Mouse (Mus musculus) heart, postnatal 0 days (tissue): ENCODE measurements around the gene Txndc11. TPM values are rescaled to one million over a fixed set of nuclear protein-coding genes. Genes with fewer than 3 reads are reported as not detected.
"Not testable (repeated sequence)": the region's sequence is repeated elsewhere in the genome, so short reads cannot be mapped to it uniquely, and the experiment has no call there.

Source experiments
- ATAC-seq: fragments of 200-750 bp; cut with Nextera tagmentation; 2 replicates; pipeline ENCODE4 v1.8.0; 2017; ENCODE audit warnings: low read depth, moderate number of reproducible peaks, moderate library complexity; ENCODE audit not compliant: insufficient read depth
- DNase-seq: peaks from one replicate; pipeline ENCODE4 v3.0.0-alpha.2; 2016; ENCODE audit warnings: low spot score
- H3K27ac ChIP-seq: fragments of 300-500 bp; sonication (generic); 2 replicates; pipeline ENCODE4 v1.5.1; 2014; ENCODE audit warnings: low read depth, mild to moderate bottlenecking
- H3K27me3 ChIP-seq: fragments of 300-500 bp; sonication (generic); 2 replicates; pipeline ENCODE4 v1.6.1; 2014; ENCODE audit warnings: low read length, mixed read lengths; ENCODE audit not compliant: control insufficient read depth, insufficient read depth
- H3K36me3 ChIP-seq: fragments of 300-500 bp; sonication (generic); replicated peaks from 2 replicates; pipeline ENCODE4 v1.6.1; 2014; ENCODE audit warnings: low read length, mixed read lengths; ENCODE audit not compliant: control insufficient read depth, insufficient read depth
- H3K4me1 ChIP-seq: fragments of 300-500 bp; sonication (generic); 2 replicates; pipeline ENCODE4 v1.6.1; 2014; ENCODE audit warnings: antibody characterized with exemption; ENCODE audit not compliant: control insufficient read depth, insufficient read depth
- H3K4me2 ChIP-seq: fragments of 300-500 bp; sonication (generic); 2 replicates; pipeline ENCODE4 v1.6.1; 2014; ENCODE audit warnings: low read depth, mild to moderate bottlenecking, low read length, moderate library complexity
- H3K4me3 ChIP-seq: fragments of 300-500 bp; sonication (generic); 2 replicates; pipeline ENCODE4 v1.5.1; 2014; ENCODE audit warnings: low read depth, low read length
- H3K9ac ChIP-seq: fragments of 300-500 bp; sonication (generic); replicated peaks from 2 replicates; pipeline ENCODE4 v1.6.1; 2014; ENCODE audit warnings: low read depth, low read length, mixed read lengths
- H3K9me3 ChIP-seq: fragments of 300-500 bp; sonication (generic); replicated peaks from 2 replicates; pipeline ENCODE4 v1.6.1; 2016; ENCODE audit warnings: low read length; ENCODE audit not compliant: control insufficient read depth
- CTCF ChIP-seq: IDR thresholded peaks from 2 replicates; pipeline ENCODE4 v1.5.1; 2016; ENCODE audit warnings: antibody characterized with exemption, control low read depth, low read depth
- EP300 ChIP-seq: IDR thresholded peaks from 2 replicates; pipeline ENCODE4 v1.6.1; 2016; ENCODE audit warnings: antibody characterized with exemption, low read depth
- WGBS: fragments of 180-500 bp; shearing (Covaris S2); extraction: QIAGEN DNeasy Blood & Tissue Kit; methylation state at CpG from one replicate; pipeline ENCODE4 v1.1.7; 2014; 5-methylcytosine and 5-hydroxymethylcytosine counted together
- polyA plus RNA-seq: library from polyadenylated mRNA; unstranded; fragments of >200 nt; fragmentation: Nextera tagmentation; extraction: Ambion mirVana; gene quantifications from 2 replicates; pipeline ENCODE4 v1.2.1, GENCODE M21; 2015
- total RNA-seq: library from RNA; depleted of rRNA; stranded (reverse); fragments of >200 nt; gene quantifications from 2 replicates; pipeline ENCODE4 v1.2.3, GENCODE M21; 2014; ENCODE audit warnings: low replicate concordance

The Txndc11 gene
- total and polyA plus RNA-seq, 2 experiments from 2014 or later = 24.3 to 55.2 TPM

DNA sequence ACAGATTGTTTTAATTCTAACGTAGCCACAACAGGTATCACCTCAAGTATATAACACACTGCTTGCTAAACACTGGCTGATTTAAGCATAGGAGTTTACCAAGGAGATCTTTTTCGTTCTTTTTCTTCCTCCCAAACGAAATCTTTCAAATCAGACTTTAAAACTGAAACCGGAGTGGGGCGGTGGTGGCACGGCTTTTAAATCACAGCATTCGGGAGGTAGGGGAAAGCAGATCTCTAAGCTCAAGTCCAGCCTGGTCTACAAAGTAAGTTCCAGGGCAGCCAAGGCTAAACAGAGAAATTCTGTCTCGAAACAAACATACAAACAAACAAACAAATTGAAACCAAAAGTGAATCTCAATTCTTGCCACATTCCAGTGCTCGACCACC is 40.6 kb upstream of the Txndc11 start:
- Histone ChIP-seq H3K4me3 (peak overlapping the region; percentile 95), H3K4me1 (peaks cover 7% of the 10 kb centered on the region), H3K27ac (peak overlapping the region; percentile 92), H3K36me3 (no peaks in the 10 kb centered on the region), H3K27me3 (no peaks in the 10 kb centered on the region), H3K9me3 (no peaks in the 10 kb centered on the region), H3K4me2 (peak overlapping the region; percentile 88), H3K9ac (peak overlapping the region; percentile 92)
- DNase-seq = no peak
- TF ChIP-seq EP300 (no peak), CTCF (no peak)
- WGBS = 6% methylated on average over 9 of the region's 9 CpGs
- no peak for ATAC-seq

DNA sequence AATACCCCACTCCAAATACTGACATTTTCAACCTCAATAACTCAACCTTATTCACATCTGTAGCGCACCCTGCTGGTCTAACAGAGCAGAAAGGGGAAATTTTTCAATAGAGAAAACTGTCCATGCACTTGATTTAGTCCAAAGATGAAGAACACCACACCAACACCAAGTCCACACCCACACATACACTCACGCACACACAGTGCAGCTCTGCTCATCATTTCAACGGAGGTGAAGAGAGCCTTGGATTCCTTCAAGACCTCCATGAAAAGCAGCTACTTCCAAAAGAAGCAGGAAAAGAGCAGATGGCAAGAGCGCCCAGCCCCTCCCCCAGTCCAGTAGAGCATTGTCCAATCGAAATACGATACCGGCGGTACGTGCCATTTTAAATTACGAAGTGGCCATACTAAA is 40.2 kb upstream of the Txndc11 start:
- 6% methylated on average over 10 of the region's 10 CpGs for WGBS
- TF ChIP-seq EP300 = no peak
- peak; percentile 54 for TF ChIP-seq CTCF
- no peaks in the 10 kb centered on the region for H3K9me3 ChIP-seq
- H3K4me1 ChIP-seq = peaks cover 7% of the 10 kb centered on the region
- ATAC-seq = no peak
- no peaks in the 10 kb centered on the region for H3K27me3 ChIP-seq
- no peaks in the 10 kb centered on the region for H3K36me3 ChIP-seq
- peak overlapping the region; percentile 88 for H3K4me2 ChIP-seq
- H3K27ac ChIP-seq = peak overlapping the region; percentile 92; the same call in 1 of the 2 replicates
- peak overlapping the region; percentile 92; the same call in 1 of the 2 replicates for H3K9ac ChIP-seq
- peak; percentile 63 for DNase-seq
- H3K4me3 ChIP-seq = peak overlapping the region; percentile 95

DNA sequence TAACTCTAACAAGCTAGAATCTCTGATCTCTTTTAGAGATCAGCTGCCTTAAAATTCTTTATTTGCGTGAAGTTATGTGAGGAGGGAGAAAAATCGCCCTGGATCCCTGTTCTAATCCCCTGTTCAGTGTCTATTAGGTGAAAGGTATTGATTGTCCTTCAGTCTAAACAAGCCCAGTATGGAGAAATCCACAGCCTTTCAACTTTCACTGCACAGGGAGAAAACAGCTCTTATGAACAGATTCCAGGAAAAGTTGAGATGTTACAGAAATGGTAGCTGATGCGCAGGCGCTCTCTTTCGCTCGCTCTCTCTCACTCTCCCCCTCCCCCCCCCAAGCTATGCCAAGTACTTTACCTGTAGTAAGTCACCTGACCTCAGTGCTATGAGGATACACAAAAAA is 37.2 kb upstream of the Txndc11 start:
- Histone ChIP-seq H3K4me2 (no peak overlapping the region), H3K4me1 (peaks cover under 1% of the 10 kb centered on the region), H3K27me3 (no peaks in the 10 kb centered on the region), H3K36me3 (no peaks in the 10 kb centered on the region), H3K9me3 (no peaks in the 10 kb centered on the region), H3K4me3 (no peak overlapping the region), H3K9ac (no peak overlapping the region), H3K27ac (no peak overlapping the region)
- DNase-seq = no peak
- no peak for TF ChIP-seq EP300
- no peak for TF ChIP-seq CTCF
- 91% methylated on average over 6 of the region's 6 CpGs for WGBS
- no peak for ATAC-seq

DNA sequence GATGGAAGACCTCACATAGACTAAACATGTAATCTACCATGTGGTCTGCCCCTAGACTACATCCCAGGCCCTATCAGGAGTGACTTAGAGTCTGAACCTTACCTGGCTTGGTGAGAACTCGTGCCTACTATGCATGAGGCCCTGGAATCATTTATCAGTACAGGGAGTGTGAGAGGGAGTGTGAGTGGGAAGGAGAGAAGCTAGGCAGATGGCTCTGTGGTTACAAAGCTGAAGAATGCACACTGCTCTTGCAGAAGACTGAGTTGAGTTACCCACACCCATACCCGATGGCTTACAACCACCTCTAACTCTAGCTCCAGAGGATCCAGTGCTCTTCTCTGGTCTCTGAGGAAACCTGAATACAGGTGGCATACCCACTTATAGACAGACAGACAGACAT is 32.0 kb upstream of the Txndc11 start:
- Histone ChIP-seq H3K27me3 (no peaks in the 10 kb centered on the region), H3K27ac (no peak overlapping the region), H3K4me3 (no peak overlapping the region), H3K9me3 (no peaks in the 10 kb centered on the region), H3K9ac (no peak overlapping the region), H3K36me3 (peaks cover 20% of the 10 kb centered on the region), H3K4me1 (no peaks in the 10 kb centered on the region), H3K4me2 (no peak overlapping the region)
- TF ChIP-seq EP300 (no peak), CTCF (no peak)
- ATAC-seq (no peak), DNase-seq (no peak)
- 75% methylated on average over 2 of the region's 2 CpGs for WGBS

DNA sequence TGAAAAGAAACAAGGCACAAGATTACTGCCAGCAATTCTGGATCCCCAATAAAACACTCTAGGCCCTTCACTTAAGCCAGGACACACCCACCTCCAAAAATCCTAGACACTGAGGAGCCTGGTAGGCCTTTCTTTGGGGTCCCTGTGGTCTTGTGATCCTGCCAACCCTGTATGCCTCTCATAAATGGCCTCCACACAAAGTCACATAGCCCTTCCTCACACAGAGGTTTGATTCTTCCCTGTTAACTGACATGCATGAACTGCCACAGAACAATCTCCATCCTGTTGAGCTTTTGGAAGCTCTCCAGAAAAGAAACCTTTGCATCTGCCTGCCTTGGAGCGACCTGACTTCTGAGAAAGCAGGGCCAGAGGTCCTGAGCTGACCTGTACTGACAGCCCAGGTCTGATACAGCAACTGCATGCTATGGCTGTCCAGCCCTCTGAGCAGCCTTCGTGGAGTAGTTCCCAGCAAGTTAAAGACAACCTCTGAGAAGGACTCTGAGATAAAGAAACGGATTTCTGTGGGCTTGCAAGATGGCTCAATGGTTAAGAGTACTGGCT is 30.3 kb upstream of the Txndc11 start:
- Histone ChIP-seq H3K27me3 (no peaks in the 10 kb centered on the region), H3K27ac (no peak overlapping the region), H3K9me3 (no peaks in the 10 kb centered on the region), H3K9ac (no peak overlapping the region), H3K4me2 (no peak overlapping the region), H3K4me1 (no peaks in the 10 kb centered on the region), H3K4me3 (no peak overlapping the region), H3K36me3 (peaks cover 25% of the 10 kb centered on the region)
- WGBS = 49% methylated on average over 3 of the region's 3 CpGs
- ATAC-seq = no peak
- TF ChIP-seq CTCF = no peak
- TF ChIP-seq EP300 = no peak
- no peak for DNase-seq

DNA sequence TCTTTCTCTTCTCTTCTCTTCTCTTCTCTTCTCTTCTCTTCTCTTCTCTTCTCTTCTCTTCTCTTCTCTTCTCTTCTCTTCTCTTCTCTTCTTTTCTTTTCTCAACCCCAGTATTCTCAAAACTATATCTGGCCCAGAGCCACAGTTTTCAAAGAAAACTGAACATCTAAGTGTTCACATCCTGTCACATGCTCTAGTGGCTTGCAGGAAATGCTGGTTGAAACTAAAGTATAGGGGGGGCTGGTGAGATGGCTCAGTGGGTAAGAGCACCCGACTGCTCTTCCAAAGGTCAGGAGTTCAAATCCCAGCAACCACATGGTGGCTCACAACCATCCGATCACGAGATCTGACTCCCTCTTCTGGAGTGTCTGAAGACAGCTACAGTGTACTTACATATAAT is 23.3 kb upstream of the Txndc11 start:
- 40% methylated on average over 1 of the region's 3 CpGs for WGBS
- H3K27me3 ChIP-seq, H3K4me3 ChIP-seq, H3K27ac ChIP-seq, H3K4me2 ChIP-seq, ATAC-seq, H3K9ac ChIP-seq, DNase-seq, H3K4me1 ChIP-seq, H3K9me3 ChIP-seq: not testable (repeated sequence)
- peaks cover 74% of the 10 kb centered on the region for H3K36me3 ChIP-seq
